Mouse (Mus musculus) retina, adult 2 months (tissue): Measurements from ENCODE around the gene Ppib.

ENCODE experiments used
- DNase-seq: peaks from one replicate; pipeline ENCODE4 v3.0.0-alpha.2; 2012; ENCODE audit warnings: low read depth, low spot score

Ppib gene

GRCm38 (mm10) chr9:66059583-66060307 is at the start of gene Ppib:
Gene Ppib, plus strand, starts transcription at chr9:66060222.
- DNase-seq = peak; percentile 86

- DNase-seq = no peak
Measured at GRCm38 (mm10) chr9:66020601-66021000, 39.4 kb upstream of the Ppib start.

DNA sequence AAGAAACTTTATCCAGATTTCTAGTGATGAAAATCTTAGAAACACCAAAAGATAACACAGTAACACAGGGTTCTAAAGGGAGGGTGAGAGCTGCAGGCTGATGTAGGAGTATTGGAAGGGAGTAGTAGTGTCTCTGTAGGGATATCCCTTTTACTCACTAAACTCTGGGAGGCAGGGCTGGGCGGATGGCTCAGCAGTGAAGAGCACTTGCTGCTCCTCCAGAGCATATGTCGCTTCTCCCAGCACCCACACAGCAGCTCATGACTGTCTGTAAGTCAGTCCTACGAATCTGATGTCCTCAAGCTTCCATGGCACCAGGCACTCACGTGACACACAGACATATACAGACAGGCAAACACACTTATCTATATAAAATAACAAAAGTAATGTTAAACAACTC is 21.9 kb upstream of the Ppib start:
- no peak for DNase-seq

DNA sequence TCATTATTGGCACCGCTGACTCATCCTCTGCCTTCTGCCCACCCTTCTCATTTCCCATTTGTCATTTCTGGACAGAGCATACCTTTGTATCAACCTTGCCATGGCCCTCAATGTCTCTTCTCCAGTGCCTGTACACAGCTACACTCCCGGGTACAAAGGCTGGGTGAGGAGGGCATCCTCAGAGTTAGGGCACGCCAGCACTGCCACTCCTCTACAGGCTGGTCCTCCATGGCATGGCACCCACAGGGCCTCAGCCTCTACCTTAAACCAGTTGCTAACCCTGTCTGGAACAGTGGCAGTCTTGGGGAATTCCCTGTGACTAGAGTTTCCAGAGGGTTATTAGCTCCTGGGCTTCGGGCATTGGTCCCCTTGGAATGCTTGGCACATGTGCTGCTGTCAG is 21.4 kb upstream of the Ppib start:
- DNase-seq = no peak

GRCm38 (mm10) chr9:66039290-66039689 is 20.7 kb upstream of the Ppib start:
- no peak for DNase-seq

DNA sequence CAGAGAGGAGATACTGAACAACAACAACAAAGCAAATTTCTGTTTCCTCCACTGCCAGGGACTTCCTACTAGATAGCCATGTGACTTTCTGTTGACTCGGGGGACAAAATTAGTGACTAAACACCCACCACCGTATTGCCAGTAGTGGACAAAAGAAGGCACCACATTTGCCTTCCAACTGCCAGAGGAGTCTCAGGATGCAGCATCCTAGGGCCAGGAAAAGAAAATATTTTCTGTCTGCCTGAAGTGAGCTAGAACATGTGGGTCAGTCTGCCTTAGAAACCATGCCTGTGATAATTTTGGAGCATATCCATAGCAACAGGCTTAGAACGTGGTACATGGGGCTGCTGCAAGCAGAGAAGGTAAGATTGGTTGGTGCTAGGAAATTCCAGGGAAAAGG is 19.2 kb upstream of the Ppib start:
- no peak for DNase-seq

GRCm38 (mm10) chr9:66042331-66042730 is 17.7 kb upstream of the Ppib start:
- no peak for DNase-seq

- no peak for DNase-seq
Measured at GRCm38 (mm10) chr9:66043241-66043640, 16.8 kb upstream of the Ppib start.

- DNase-seq = no peak
Measured at GRCm38 (mm10) chr9:66049931-66050601, 10.0 kb upstream of the Ppib start.

DNA sequence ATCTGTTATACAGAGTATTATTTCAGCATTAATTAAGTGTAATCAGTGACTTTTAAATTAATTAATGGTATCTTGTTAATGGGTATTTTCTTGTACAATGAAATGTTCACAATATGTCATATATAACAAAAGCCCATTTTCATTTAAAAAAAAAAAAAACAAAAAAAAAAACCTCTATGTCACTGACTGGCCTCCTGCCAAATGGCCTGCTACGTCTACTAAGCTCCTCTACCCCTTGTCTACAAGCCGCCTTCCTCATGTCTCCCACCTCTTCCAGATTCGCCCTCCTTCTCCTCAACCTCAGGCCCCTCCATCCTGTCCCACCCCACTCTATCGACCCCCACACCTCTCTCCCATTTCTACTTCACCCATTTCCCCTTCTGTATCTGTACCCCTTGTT is 8.5 kb upstream of the Ppib start:
- no peak for DNase-seq

DNA sequence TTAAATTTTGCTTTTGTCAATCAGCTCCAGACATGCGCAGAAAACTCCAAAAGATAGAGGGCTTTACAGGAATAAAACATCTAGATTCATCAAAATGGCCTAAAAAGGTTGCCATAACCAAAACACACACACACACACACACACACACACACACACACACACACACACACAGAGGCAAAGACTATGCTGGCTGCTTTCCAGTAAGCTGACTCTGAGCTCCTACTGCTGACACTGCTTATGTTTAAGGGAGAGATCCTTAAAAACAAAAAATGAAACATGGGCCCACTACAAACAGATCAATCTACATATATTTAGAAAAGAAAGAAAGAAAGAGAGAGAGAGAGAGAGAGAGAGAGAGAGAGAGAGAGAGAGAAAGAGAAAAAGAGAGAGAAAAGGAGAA is 7.3 kb upstream of the Ppib start:
- DNase-seq = no peak

DNA sequence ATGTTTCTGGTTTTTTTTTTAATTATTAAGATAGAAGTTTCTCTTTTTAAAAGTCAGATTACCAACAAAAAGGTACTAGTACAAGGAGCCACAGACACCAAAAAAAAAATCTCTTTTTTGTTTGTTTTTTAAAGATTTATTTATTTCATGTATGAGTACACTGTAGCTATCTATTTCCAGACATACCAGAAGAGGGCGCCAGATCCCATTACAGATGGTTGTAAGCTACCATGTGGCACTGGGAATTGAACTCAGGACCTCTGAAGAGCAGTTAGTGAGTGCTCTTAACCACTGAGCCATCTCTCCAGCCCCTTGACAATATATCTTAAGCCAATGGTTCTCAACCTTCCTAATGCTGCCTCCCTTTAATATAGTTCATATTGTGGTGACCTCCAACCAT is 6.4 kb upstream of the Ppib start:
- no peak for DNase-seq

- no peak for DNase-seq
Measured at GRCm38 (mm10) chr9:66060308-66060647, 256 bp downstream of the Ppib start.

- DNase-seq = no peak
Measured at GRCm38 (mm10) chr9:66060986-66061385, 964 bp downstream of the Ppib start.

- no peak for DNase-seq
Measured at GRCm38 (mm10) chr9:66061656-66062055, 1.6 kb downstream of the Ppib start.

GRCm38 (mm10) chr9:66063446-66063845 is 3.4 kb downstream of the Ppib start:
- DNase-seq = no peak

- DNase-seq = no peak
Measured at GRCm38 (mm10) chr9:66064316-66064715, 4.3 kb downstream of the Ppib start.

DNA sequence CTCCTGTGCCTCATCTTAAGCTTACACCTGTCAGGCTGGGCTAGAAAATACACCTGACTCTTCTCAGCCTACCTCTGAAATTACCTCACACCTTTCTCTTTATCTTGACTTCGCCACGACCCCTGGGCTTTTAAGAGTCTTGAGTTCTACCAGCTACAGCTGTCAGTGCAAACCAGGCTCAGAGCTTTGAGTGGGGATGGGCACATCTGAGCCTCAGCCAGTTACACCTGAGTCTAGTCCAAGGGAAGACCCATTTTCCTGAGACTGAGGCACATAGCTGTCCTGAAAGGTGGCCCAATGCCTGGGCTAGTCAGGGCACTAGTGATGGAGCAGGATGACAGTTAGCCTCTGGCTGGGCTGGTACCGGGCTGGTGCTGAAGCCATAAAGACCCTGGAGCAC is 6.8 kb downstream of the Ppib start:
- DNase-seq = no peak

GRCm38 (mm10) chr9:66067542-66067941 is 7.5 kb downstream of the Ppib start:
- DNase-seq = no peak

GRCm38 (mm10) chr9:66068056-66068455 is 8.0 kb downstream of the Ppib start:
- no peak for DNase-seq

- no peak for DNase-seq
Measured at GRCm38 (mm10) chr9:66068971-66069391, 9.0 kb downstream of the Ppib start.

DNA sequence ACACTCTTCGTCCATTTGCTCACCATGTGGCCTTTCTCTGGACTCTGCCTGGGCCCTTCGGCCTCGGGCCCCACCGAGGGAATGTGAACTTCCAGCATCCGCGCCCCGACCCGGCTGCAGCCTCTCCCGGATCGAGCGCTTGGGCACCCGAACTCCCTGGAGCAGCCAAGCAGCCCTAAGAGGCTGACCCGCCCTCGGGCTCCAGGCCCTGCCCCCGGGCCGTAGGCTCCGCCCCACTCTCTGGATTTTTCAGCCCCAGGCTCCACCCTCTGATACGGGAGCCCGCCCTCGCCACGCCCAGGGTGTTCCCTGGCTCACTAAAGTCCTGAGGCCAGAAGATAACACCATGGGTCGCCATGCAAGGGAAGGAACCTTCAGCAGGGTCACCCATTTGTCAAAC is 9.6 kb downstream of the Ppib start, which contains the start of gene Snx22:
Gene Snx22 (minus strand): TSS at position 137 of the 400 bp plus-strand sequence.
- peak; percentile 33 for DNase-seq

DNA sequence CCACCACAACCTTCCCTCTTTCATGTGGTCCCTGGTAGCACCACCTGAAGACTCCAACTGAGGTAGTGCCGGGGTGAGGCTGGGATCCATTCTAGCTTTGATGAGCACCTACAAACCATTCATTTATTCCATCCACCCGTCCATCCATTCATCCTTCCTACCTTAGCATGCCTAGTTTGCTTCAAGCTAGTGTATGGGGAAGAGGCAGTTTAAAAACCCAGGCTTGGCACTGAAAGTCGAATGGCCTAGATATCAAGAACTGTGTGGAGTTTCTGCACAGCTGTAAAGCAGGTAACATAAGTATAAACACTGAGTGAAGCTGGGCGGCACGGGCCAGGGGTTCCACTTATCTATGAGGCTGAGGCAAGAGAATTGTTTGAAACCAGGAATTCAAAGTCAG is 10.1 kb downstream of the Ppib start:
- no peak for DNase-seq
